Mouse (Mus musculus) hindbrain, embryonic 14.5 days (tissue): Measurements from ENCODE around the gene Hoxd3. TPM values are rescaled to one million over a fixed set of nuclear protein-coding genes. Genes with fewer than 3 reads are reported as not detected.
A peak's percentile ranks its signal among the peaks of the same experiment; 100 is the strongest.

Experiments used
- ATAC-seq: fragments of 200-750 bp; cut with Nextera tagmentation; 2 replicates; pipeline ENCODE4 v1.8.0; 2017; ENCODE audit warnings: moderate number of reproducible peaks, mild to moderate bottlenecking, moderate TSS enrichment, moderate library complexity; ENCODE audit not compliant: low FRiP score
- DNase-seq: peaks from one replicate; pipeline ENCODE4 v3.0.0-alpha.2; 2015; ENCODE audit warnings: low spot score
- H3K27ac ChIP-seq: fragments of 300-500 bp; sonication (generic); 2 replicates; pipeline ENCODE4 v1.5.1; 2014; ENCODE audit warnings: mild to moderate bottlenecking, moderate library complexity
- H3K27me3 ChIP-seq: fragments of 300-500 bp; sonication (generic); 2 replicates; pipeline ENCODE4 v1.6.1; 2014; ENCODE audit warnings: mild to moderate bottlenecking, low read length, mixed read lengths; ENCODE audit not compliant: control insufficient read depth, insufficient read depth
- H3K36me3 ChIP-seq: fragments of 300-500 bp; sonication (generic); replicated peaks from 2 replicates; pipeline ENCODE4 v1.6.1; 2014; ENCODE audit not compliant: control insufficient read depth, insufficient read depth
- H3K4me1 ChIP-seq: fragments of 300-500 bp; sonication (generic); replicated peaks from 2 replicates; pipeline ENCODE4 v1.6.1; 2014; ENCODE audit warnings: antibody characterized with exemption, low read length, mixed read lengths; ENCODE audit not compliant: control insufficient read depth, insufficient read depth
- H3K4me2 ChIP-seq: fragments of 300-500 bp; sonication (generic); replicated peaks from 2 replicates; pipeline ENCODE4 v1.6.1; 2014; ENCODE audit warnings: mild to moderate bottlenecking, moderate library complexity
- H3K4me3 ChIP-seq: fragments of 300-500 bp; sonication (generic); replicated peaks from 2 replicates; pipeline ENCODE4 v1.5.1; 2014; ENCODE audit warnings: mild to moderate bottlenecking, low read length
- H3K9ac ChIP-seq: fragments of 300-500 bp; sonication (generic); 2 replicates; pipeline ENCODE4 v1.6.1; 2014
- H3K9me3 ChIP-seq: fragments of 300-500 bp; sonication (generic); 2 replicates; pipeline ENCODE4 v1.6.1; 2016; ENCODE audit warnings: low read length; ENCODE audit not compliant: control insufficient read depth
- WGBS: fragments of 180-500 bp; shearing (Covaris S2); extraction: QIAGEN DNeasy Blood & Tissue Kit; methylation state at CpG from one replicate; pipeline ENCODE4 v1.1.7; 2014; 5-methylcytosine and 5-hydroxymethylcytosine counted together
- polyA plus RNA-seq: library from polyadenylated mRNA; unstranded; fragments of >200 nt; fragmentation: Nextera tagmentation; extraction: Ambion mirVana; gene quantifications from 2 replicates; pipeline ENCODE4 v1.2.1, GENCODE M21; 2014

Hoxd3 gene
- polyA plus RNA-seq, 1 experiment from 2014 or later = 55.1 TPM

- Histone ChIP-seq H3K9ac (peak overlapping the region; percentile 75), H3K27me3 (peaks cover 92% of the 10 kb centered on the region), H3K36me3 (peaks cover 12% of the 10 kb centered on the region; the same call in 1 of the 2 replicates), H3K4me1 (peaks cover 6% of the 10 kb centered on the region; the same call in 1 of the 2 replicates), H3K4me2 (peak overlapping the region; percentile 55), H3K4me3 (peak overlapping the region; percentile 34), H3K27ac (peak overlapping the region; percentile 94), H3K9me3 (no peaks in the 10 kb centered on the region)
- no peak for ATAC-seq
- WGBS = 1% methylated on average over 58 of the region's 58 CpGs
- peak; percentile 46 for DNase-seq
These were observed 34.7 kb downstream of the Hoxd3 start for GRCm38 (mm10) chr2:74746298-74746921.

- Histone ChIP-seq H3K27ac (peak overlapping the region; percentile 94), H3K27me3 (peaks cover 92% of the 10 kb centered on the region), H3K4me3 (peak overlapping the region; percentile 34), H3K4me2 (peak overlapping the region; percentile 55), H3K9ac (peak overlapping the region; percentile 75), H3K36me3 (peaks cover 12% of the 10 kb centered on the region; the same call in 1 of the 2 replicates), H3K4me1 (peaks cover 7% of the 10 kb centered on the region; the same call in 1 of the 2 replicates), H3K9me3 (no peaks in the 10 kb centered on the region)
- WGBS = 1% methylated on average over 24 of the region's 24 CpGs
- ATAC-seq = peak; percentile 5; the same call in 1 of the 2 replicates
- DNase-seq = peak; percentile 42
These were observed 35.3 kb downstream of the Hoxd3 start for GRCm38 (mm10) chr2:74747006-74747405.

- Histone ChIP-seq H3K4me3 (peak overlapping the region; percentile 34), H3K9ac (peak overlapping the region; percentile 75), H3K27ac (peak overlapping the region; percentile 94), H3K36me3 (peaks cover 12% of the 10 kb centered on the region; the same call in 1 of the 2 replicates), H3K4me2 (peak overlapping the region; percentile 55), H3K27me3 (peaks cover 92% of the 10 kb centered on the region), H3K9me3 (no peaks in the 10 kb centered on the region), H3K4me1 (peaks cover 14% of the 10 kb centered on the region)
- DNase-seq (peak; percentile 55), ATAC-seq (no peak)
- WGBS = 2% methylated on average over 11 of the region's 11 CpGs
These were observed 36.0 kb downstream of the Hoxd3 start for GRCm38 (mm10) chr2:74747661-74748141.

GRCm38 (mm10) chr2:74748436-74748995 lies 36.8 kb downstream of the Hoxd3 start:
- Histone ChIP-seq H3K36me3 (peaks cover 12% of the 10 kb centered on the region; the same call in 1 of the 2 replicates), H3K4me1 (peaks cover 21% of the 10 kb centered on the region), H3K27ac (peak overlapping the region; percentile 94), H3K9me3 (no peaks in the 10 kb centered on the region), H3K4me2 (peak overlapping the region; percentile 55), H3K27me3 (peaks cover 94% of the 10 kb centered on the region), H3K9ac (peak overlapping the region; percentile 75), H3K4me3 (peak overlapping the region; percentile 34)
- ATAC-seq (no peak), DNase-seq (peak; percentile 66)
- 4% methylated on average over 9 of the region's 9 CpGs for WGBS

- peak overlapping the region; percentile 75 for H3K9ac ChIP-seq
- H3K27me3 ChIP-seq = peaks cover 94% of the 10 kb centered on the region
- ATAC-seq (peak; percentile 73), DNase-seq (peak; percentile 56)
- H3K9me3 ChIP-seq = no peaks in the 10 kb centered on the region
- H3K4me3 ChIP-seq = peak overlapping the region; percentile 34
- peak overlapping the region; percentile 55 for H3K4me2 ChIP-seq
- H3K27ac ChIP-seq = peak overlapping the region; percentile 94
- H3K36me3 ChIP-seq = peaks cover 8% of the 10 kb centered on the region; the same call in 1 of the 2 replicates
- under 1% methylated on average over 47 of the region's 47 CpGs for WGBS
- H3K4me1 ChIP-seq = peaks cover 21% of the 10 kb centered on the region
These were observed 37.8 kb downstream of the Hoxd3 start for GRCm38 (mm10) chr2:74749337-74750121.

GRCm38 (mm10) chr2:74750731-74751250 lies 39.1 kb downstream of the Hoxd3 start:
- peak overlapping the region; percentile 94 for H3K27ac ChIP-seq
- DNase-seq = no peak
- H3K27me3 ChIP-seq = peaks cover 94% of the 10 kb centered on the region
- no peaks in the 10 kb centered on the region for H3K9me3 ChIP-seq
- peak overlapping the region; percentile 75; the same call in 1 of the 2 replicates for H3K9ac ChIP-seq
- WGBS = 12% methylated on average over 5 of the region's 5 CpGs
- ATAC-seq = no peak
- H3K4me1 ChIP-seq = peaks cover 21% of the 10 kb centered on the region
- H3K4me2 ChIP-seq = peak overlapping the region; percentile 55
- H3K4me3 ChIP-seq = peak overlapping the region; percentile 34
- peaks cover 7% of the 10 kb centered on the region; the same call in 1 of the 2 replicates for H3K36me3 ChIP-seq

GRCm38 (mm10) chr2:74751861-74752260 lies 40.1 kb downstream of the Hoxd3 start:
- no peak overlapping the region for H3K4me3 ChIP-seq
- no peak for ATAC-seq
- 82% methylated on average over 1 of the region's 1 CpGs for WGBS
- H3K4me2 ChIP-seq = no peak overlapping the region
- peaks cover 1% of the 10 kb centered on the region; the same call in 1 of the 2 replicates for H3K36me3 ChIP-seq
- H3K9ac ChIP-seq = 0 out of 2 replicates have a peak overlapping the region, but pooled peaks have one; percentile 64
- no peak for DNase-seq
- no peaks in the 10 kb centered on the region for H3K9me3 ChIP-seq
- H3K27ac ChIP-seq = peak overlapping the region; percentile 79
- peaks cover 90% of the 10 kb centered on the region for H3K27me3 ChIP-seq
- peaks cover 21% of the 10 kb centered on the region for H3K4me1 ChIP-seq

GRCm38 (mm10) chr2:74752431-74753174 lies 40.9 kb downstream of the Hoxd3 start:
- Histone ChIP-seq H3K4me3 (peak overlapping the region; percentile 31), H3K9me3 (no peaks in the 10 kb centered on the region), H3K27me3 (peaks cover 87% of the 10 kb centered on the region), H3K4me1 (peaks cover 21% of the 10 kb centered on the region), H3K9ac (peak overlapping the region; percentile 64), H3K27ac (peak overlapping the region; percentile 79), H3K36me3 (no peaks in the 10 kb centered on the region), H3K4me2 (peak overlapping the region; percentile 64)
- ATAC-seq = no peak
- no peak for DNase-seq
- WGBS = 2% methylated on average over 45 of the region's 45 CpGs
